Mouse (Mus musculus): ENCODE results near the gene Gnb1.

GRCm38 (mm10) chr4:155606825-155607224 lies 115.7 kb downstream of the Gnb1 start:
- TF ChIP-seq CTCF (conservative IDR thresholded peaks at IDR 0.05; ENCODE audit: low read length), result no peak
- TF ChIP-seq NANOG (IDR thresholded peaks at IDR 0.05; ENCODE audit: borderline replicate concordance, low read length), result no peak
